Mouse (Mus musculus) hindbrain, embryonic 12.5 days (tissue): ENCODE measurements around the gene Mettl16. TPM values are rescaled to one million over a fixed set of nuclear protein-coding genes. Genes with fewer than 3 reads are reported as not detected.

ENCODE experiments used
- ATAC-seq: fragments of 200-750 bp; cut with Nextera tagmentation; 2 replicates; pipeline ENCODE4 v1.8.0; 2017; ENCODE audit warnings: moderate TSS enrichment; ENCODE audit not compliant: low FRiP score
- H3K27ac ChIP-seq: fragments of 300-500 bp; sonication (generic); 2 replicates; pipeline ENCODE4 v1.5.1; 2016; ENCODE audit warnings: mild to moderate bottlenecking
- H3K27me3 ChIP-seq: fragments of 300-500 bp; sonication (generic); 2 replicates; pipeline ENCODE4 v1.6.1; 2016; ENCODE audit warnings: mild to moderate bottlenecking
- H3K36me3 ChIP-seq: fragments of 300-500 bp; sonication (generic); 2 replicates; pipeline ENCODE4 v1.6.1; 2016; ENCODE audit warnings: mild to moderate bottlenecking
- H3K4me1 ChIP-seq: fragments of 300-500 bp; sonication (generic); 2 replicates; pipeline ENCODE4 v1.6.1; 2016
- H3K4me2 ChIP-seq: fragments of 300-500 bp; sonication (generic); replicated peaks from 2 replicates; pipeline ENCODE4 v1.6.1; 2016; ENCODE audit warnings: mild to moderate bottlenecking
- H3K4me3 ChIP-seq: fragments of 300-500 bp; sonication (generic); 2 replicates; pipeline ENCODE4 v1.5.1; 2016; ENCODE audit warnings: mild to moderate bottlenecking
- H3K9ac ChIP-seq: fragments of 300-500 bp; sonication (generic); 2 replicates; pipeline ENCODE4 v1.6.1; 2016; ENCODE audit warnings: mild to moderate bottlenecking, moderate library complexity
- H3K9me3 ChIP-seq: fragments of 300-500 bp; sonication (generic); replicated peaks from 2 replicates; pipeline ENCODE4 v1.6.1; 2016; ENCODE audit warnings: mild to moderate bottlenecking
- WGBS: fragments of 180-500 bp; shearing (Covaris S2); methylation state at CpG from one replicate; pipeline ENCODE4 v1.1.7; 2016; 5-methylcytosine and 5-hydroxymethylcytosine counted together
- polyA plus RNA-seq: library from polyadenylated mRNA; unstranded; fragments of >200 nt; fragmentation: Nextera tagmentation; extraction: Ambion mirVana; gene quantifications from 2 replicates; pipeline ENCODE4 v1.2.1, GENCODE M21; 2016

Gene Mettl16
- polyA plus RNA-seq, 1 experiment from 2014 or later: 57.5 TPM

DNA sequence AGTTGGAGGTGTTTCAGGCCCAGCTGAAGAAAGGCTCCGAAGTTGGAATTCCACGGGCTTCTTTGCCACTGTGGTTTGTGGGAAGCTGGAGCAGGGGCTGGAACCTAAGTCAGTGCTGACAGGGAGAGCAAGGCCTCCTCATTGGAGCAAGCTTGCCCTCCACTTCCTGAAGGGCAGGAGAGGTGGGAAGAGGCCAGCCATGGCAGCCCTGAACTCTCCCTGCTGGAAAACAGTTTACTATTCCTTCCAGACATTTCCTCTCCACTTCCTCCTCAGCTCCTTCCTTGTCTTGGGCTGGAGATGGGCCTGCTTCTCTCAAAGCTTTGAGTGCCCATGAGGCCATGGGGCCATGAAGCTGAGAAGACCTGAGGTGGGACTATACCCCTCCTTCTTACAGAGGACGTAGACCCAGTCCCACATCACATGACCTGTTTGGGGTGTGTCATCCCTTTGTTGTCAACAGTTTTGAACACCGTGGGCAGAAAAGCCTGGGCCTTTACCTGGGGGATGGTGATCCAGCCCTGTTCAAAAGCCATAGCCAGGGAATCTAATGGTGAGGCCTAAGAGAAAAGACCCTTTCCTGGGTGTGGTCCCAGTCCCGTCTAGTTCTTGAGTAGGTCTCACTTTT is 64.1 kb downstream of the Mettl16 start:
- H3K9ac ChIP-seq: no peak overlapping the region
- peaks cover 5% of the 10 kb centered on the region; the same call in 1 of the 2 replicates for H3K36me3 ChIP-seq
- ATAC-seq: no peak
- H3K27ac ChIP-seq: no peak overlapping the region
- peaks cover 59% of the 10 kb centered on the region for H3K4me1 ChIP-seq
- no peak overlapping the region for H3K4me3 ChIP-seq
- H3K4me2 ChIP-seq: no peak overlapping the region
- no peaks in the 10 kb centered on the region for H3K9me3 ChIP-seq
- no peaks in the 10 kb centered on the region for H3K27me3 ChIP-seq
- WGBS: 63% methylated on average over 5 of the region's 5 CpGs

DNA sequence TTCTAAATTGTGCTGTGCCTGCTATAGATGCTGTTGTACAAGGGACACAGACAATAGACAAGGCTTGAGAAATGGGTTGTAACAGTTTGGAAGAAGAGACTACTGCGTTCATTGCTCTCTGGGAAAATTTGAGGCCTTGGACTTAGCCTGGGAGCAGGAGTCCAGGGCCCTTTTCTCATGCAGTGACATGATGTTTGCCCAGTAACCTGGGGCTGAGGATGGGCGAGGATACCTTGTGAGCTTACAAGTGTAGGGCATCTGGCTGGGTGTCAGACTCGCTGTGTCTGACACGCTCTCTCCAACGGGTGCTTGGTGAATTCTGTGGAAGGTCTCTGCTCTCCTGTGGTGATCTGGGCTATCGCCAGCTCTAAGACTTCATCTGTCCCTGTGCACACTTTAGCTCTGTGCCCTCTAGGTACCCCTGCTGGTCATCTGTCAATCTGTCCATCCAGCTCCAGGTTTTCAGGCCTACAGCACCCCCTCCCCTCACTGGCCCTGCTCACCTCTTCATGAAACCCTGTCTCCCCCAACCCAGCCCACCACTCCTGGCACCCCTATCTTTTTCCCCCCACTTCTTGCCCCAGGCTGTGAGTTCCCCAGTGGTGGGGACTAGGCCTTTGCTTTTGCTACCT is 65.1 kb downstream of the Mettl16 start:
- H3K4me1 ChIP-seq: peaks cover 57% of the 10 kb centered on the region
- H3K9me3 ChIP-seq: no peaks in the 10 kb centered on the region

DNA sequence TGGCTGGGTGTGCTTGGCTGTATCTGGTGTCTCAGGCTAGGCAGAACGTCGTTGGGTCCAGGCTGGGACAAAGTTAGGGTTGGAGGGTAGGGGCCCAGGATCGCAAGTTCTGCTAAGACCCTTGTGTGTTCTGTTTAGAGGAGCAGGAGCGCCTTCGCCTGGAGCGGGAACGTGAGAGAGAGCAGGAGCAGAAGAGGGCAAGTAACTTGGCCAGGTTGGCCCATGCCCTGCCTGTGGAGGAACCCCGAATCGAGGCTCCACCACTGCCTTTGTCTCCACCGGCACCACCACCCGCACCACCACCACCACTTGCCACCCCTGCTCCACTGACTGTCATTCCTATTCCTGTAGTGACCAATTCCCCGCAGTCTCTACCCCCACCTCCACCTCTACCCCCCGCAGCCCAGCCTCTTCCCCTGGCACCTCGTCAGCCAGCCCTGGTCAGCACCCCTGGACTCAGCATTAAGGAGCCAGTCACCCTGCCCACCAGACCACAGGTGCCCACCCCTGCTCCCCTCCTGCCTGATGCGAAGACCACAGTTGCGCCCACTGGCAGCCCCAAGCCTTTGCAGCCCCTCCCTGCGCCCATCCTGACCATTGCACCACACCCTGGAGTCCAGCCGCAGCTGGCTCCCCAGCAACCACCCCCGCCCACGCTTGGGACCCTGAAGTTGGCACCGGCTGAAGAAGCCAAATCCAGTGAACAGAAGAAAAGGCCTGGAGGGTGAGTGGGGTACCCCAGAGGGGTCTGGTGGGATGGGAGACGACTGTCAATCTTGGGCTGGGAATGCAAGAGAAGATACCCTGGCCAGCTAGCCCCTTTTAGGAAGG is 65.8 kb downstream of the Mettl16 start:
- no peaks in the 10 kb centered on the region for H3K27me3 ChIP-seq
- H3K4me3 ChIP-seq: no peak overlapping the region
- H3K9ac ChIP-seq: no peak overlapping the region
- peaks cover 5% of the 10 kb centered on the region; the same call in 1 of the 2 replicates for H3K36me3 ChIP-seq
- peaks cover 57% of the 10 kb centered on the region for H3K4me1 ChIP-seq
- no peak for ATAC-seq
- 88% methylated on average over 22 of the region's 22 CpGs for WGBS
- no peaks in the 10 kb centered on the region for H3K9me3 ChIP-seq
- no peak overlapping the region for H3K27ac ChIP-seq
- H3K4me2 ChIP-seq: no peak overlapping the region

More for the DNA sequence above, 65.1 kb downstream of the Mettl16 start:
- H3K4me3 ChIP-seq: no peak overlapping the region
- H3K4me2 ChIP-seq: no peak overlapping the region
- no peak for ATAC-seq
- no peak overlapping the region for H3K27ac ChIP-seq
- no peak overlapping the region for H3K9ac ChIP-seq
- H3K27me3 ChIP-seq: no peaks in the 10 kb centered on the region
- WGBS: 86% methylated on average over 6 of the region's 6 CpGs
- peaks cover 5% of the 10 kb centered on the region; the same call in 1 of the 2 replicates for H3K36me3 ChIP-seq

DNA sequence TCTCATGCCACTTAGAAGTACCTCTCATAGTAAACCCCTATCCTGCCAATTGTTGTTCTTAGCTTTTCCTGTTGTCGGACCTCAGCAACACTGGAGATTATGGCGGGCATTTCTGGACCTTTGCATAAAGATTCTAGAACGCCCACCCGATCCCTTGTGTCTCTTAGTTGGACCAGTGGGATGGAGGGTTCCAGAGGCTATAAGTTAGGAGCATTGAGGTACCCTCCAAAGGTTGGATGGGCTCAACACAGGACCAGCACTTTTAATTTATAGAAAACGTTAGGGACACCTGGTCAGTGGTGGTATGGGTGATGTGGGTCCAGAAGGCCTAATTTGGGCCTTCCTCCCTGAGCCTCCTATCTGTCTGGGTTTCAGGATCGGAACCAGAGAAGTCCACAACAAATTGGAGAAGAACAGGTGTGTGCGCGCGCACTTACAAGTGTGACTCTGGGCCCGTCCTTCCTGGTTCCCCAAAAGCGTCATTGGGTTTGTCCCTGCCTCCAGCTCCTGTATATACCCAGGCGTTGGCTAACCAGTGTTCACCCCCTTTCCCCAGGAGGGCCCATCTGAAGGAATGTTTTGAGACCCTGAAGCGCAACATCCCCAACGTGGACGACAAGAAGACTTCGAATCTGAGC is 66.5 kb downstream of the Mettl16 start:
- ATAC-seq: no peak; the same call in 1 of the 2 replicates
- peaks cover 57% of the 10 kb centered on the region for H3K4me1 ChIP-seq

DNA sequence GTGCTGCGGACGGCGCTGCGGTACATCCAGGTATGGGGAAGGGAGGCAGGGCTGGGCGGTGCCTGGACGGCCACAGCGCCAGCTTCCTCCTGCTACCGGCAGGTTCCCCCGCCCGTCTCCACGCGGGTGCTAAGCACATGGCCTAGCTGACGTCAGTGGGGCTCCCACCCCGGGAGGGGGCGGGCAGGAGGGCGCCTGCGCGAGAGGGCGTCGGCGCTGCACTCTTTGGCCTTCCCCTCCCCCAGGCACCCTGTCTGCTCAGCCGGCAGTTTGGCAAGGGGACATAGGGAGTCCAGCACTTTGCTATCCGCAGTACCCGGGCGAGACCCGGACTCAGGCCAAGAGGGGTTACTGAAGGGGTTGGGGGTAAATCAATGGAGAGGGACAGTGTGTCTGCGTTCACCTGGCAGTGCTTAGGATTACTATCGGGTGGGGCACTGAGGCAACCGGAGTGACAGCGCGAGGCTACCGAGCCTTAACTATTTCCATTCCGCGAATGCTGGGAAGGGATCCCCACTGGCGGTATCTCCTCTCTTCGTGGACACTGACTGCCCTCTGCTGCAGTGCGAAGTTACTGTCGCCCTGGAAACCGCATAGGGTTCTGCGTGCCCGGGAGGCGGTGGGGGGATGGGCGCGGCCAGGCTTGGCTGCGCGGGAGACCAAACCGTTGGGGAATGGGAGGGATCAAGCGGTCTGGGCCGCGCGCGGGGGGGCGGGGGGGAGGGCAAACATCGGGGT is 67.2 kb downstream of the Mettl16 start:
- ATAC-seq: peak; percentile 81
- H3K9me3 ChIP-seq: no peaks in the 10 kb centered on the region
- H3K4me3 ChIP-seq: peak overlapping the region; percentile 62
- peak overlapping the region; percentile 92 for H3K27ac ChIP-seq
- H3K36me3 ChIP-seq: peaks cover 19% of the 10 kb centered on the region
- H3K4me1 ChIP-seq: peaks cover 53% of the 10 kb centered on the region
- 1% methylated on average over 44 of the region's 54 CpGs for WGBS
- no peaks in the 10 kb centered on the region for H3K27me3 ChIP-seq
- H3K9ac ChIP-seq: peak overlapping the region; percentile 64
- peak overlapping the region; percentile 62 for H3K4me2 ChIP-seq

More for the DNA sequence above, 66.5 kb downstream of the Mettl16 start:
- H3K4me3 ChIP-seq: peak overlapping the region; percentile 62
- peak overlapping the region; percentile 92 for H3K27ac ChIP-seq
- H3K4me2 ChIP-seq: peak overlapping the region; percentile 62
- H3K9ac ChIP-seq: peak overlapping the region; percentile 64
- WGBS: 45% methylated on average over 16 of the region's 16 CpGs
- H3K9me3 ChIP-seq: no peaks in the 10 kb centered on the region
- no peaks in the 10 kb centered on the region for H3K27me3 ChIP-seq
- peaks cover 12% of the 10 kb centered on the region for H3K36me3 ChIP-seq

DNA sequence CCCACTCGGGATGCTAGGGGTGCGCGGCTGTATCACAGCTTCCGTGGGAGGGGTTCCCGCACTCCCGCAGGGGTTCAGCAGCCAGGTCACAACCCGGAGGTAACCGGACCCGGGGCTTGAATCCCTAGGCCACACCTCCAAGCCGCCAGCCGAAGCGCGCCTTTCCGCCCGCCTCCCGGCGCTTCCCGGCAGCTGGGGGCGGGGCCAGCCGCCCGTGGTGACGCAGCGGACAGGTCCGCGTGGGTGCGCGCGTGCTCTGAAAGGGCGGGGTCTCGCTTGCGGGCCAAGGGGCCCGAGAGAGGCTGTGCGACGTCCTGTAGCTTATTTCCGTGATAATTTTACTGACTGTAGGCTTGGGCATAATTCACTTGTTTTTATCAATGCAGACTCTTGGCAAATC is 67.8 kb downstream of the Mettl16 start:
- Histone ChIP-seq H3K9ac (peak overlapping the region; percentile 64), H3K36me3 (peaks cover 24% of the 10 kb centered on the region), H3K4me2 (peak overlapping the region; percentile 62), H3K9me3 (no peaks in the 10 kb centered on the region), H3K4me1 (peaks cover 51% of the 10 kb centered on the region), H3K27ac (peak overlapping the region; percentile 92), H3K4me3 (peak overlapping the region; percentile 62), H3K27me3 (no peaks in the 10 kb centered on the region)
- peak; percentile 75 for ATAC-seq
- under 1% methylated on average over 33 of the region's 35 CpGs for WGBS

DNA sequence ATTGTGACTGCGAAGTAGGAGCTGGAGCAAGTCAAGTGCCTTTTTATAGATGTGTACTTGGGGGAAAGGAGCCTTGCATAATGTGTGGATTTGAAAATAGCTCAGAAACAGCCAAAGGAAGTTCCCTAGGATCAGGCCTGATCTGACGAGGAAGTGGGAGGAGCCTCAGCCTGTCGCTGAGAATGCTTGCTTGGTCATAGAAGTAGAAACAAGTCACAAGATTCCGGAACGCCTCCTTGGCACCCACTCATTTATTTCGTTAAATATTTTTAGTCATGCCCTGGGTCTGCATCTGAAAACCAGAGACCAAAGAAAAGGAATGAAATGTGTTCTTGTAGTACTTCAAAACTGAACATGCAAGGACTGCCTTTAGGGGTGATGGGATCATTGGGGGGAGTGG is 68.3 kb downstream of the Mettl16 start:
- Histone ChIP-seq H3K9me3 (no peaks in the 10 kb centered on the region), H3K4me3 (peak overlapping the region; percentile 62; the same call in 1 of the 2 replicates), H3K4me2 (peak overlapping the region; percentile 62), H3K27ac (peak overlapping the region; percentile 92), H3K36me3 (peaks cover 30% of the 10 kb centered on the region), H3K4me1 (peaks cover 45% of the 10 kb centered on the region), H3K27me3 (no peaks in the 10 kb centered on the region), H3K9ac (no peak overlapping the region)
- no peak for ATAC-seq
- WGBS: 52% methylated on average over 6 of the region's 6 CpGs

DNA sequence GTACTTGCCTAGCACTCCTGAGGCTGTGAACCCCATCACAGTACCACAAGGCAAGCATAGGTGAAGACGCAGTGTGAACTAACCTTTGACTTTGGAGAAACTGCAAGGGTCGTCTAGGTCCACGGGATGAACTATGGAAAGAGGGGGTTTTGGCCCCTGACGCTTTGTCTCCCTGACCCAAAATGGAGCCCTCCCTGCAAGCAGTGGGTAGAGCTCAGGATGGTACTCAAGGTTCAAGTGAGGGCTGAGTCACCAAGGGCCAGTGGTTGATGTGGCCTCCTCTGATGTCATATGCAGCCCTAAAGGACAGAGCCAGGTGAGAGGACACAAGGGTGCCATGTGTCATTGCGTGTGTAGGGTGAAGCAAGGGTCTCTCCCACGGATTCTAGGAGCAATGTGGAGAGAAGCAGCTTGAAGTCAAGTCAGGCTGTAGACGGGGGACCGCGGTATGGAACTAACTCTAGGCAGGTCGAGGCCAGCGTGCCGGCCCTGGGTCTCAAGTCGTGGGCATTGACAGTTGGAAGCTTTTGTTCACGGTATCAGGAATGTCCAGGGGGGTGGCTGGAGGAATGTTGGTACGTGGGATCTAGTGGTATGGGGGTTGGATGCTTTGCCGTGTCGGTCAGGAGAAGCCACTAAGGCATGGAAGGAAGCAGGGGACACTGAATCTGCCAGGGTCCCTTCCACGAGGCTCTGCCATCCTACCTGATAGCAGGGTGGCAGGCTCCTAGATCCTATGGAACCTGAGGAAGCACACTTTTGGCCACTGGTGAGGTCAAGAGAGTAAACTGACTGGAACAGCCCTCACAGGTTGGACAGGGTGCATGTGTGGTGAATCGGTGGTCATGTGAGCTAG is 69.5 kb downstream of the Mettl16 start:
- no peaks in the 10 kb centered on the region for H3K27me3 ChIP-seq
- WGBS: 91% methylated on average over 19 of the region's 19 CpGs
- H3K4me1 ChIP-seq: peaks cover 36% of the 10 kb centered on the region
- no peak for ATAC-seq
- no peak overlapping the region for H3K9ac ChIP-seq
- H3K4me2 ChIP-seq: no peak overlapping the region
- 0 out of 2 replicates have a peak, but pooled peaks cover 2% of the 10 kb centered on the region for H3K9me3 ChIP-seq
- peaks cover 40% of the 10 kb centered on the region for H3K36me3 ChIP-seq
- H3K27ac ChIP-seq: no peak overlapping the region
- H3K4me3 ChIP-seq: no peak overlapping the region

DNA sequence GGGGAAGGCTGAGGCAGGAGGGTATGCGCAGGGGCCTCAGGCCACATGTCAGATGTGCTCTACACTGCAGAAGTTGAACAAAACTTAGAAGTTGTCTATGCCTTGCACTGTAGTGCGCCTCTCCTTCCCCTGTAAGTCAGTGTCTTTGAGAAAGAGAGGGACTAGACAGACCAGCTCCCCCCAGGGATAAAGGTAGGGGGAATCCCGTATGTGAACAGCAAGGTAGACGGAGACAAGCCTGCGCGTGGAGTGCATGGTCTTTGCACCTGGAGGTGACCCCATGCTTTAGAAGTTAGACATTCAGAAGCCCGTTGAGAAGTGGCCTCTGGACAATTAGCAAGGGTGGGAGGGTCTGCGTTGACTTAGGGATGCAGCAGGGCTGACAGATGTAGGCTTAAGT is 70.1 kb downstream of the Mettl16 start:
- Histone ChIP-seq H3K4me2 (no peak overlapping the region), H3K9ac (no peak overlapping the region), H3K27ac (no peak overlapping the region), H3K27me3 (no peaks in the 10 kb centered on the region), H3K4me1 (peaks cover 32% of the 10 kb centered on the region), H3K36me3 (peaks cover 45% of the 10 kb centered on the region), H3K9me3 (0 out of 2 replicates have a peak, but pooled peaks cover 4% of the 10 kb centered on the region), H3K4me3 (no peak overlapping the region)
- 87% methylated on average over 8 of the region's 8 CpGs for WGBS
- no peak for ATAC-seq

DNA sequence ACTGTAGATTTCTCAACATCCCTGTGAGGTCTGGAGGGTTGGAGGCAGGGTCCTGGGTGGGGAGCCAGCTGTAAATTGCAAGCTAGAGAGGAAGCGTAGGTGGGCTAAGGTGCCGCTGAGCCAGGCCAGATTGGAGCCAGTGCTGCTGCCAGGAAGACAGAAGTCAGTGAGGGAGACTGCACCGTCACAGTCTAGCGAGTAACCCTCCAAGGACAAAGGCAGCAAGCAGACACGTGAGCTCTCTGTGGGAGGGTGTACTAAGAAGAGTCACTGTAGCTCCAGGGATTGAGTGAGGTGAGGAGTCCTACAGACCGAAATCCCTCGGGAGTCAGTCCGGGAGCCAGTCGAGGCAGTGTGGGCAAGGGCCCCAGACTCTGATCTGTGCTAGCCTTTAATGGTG is 70.7 kb downstream of the Mettl16 start:
- no peak overlapping the region for H3K4me3 ChIP-seq
- peaks cover 47% of the 10 kb centered on the region for H3K36me3 ChIP-seq
- H3K4me2 ChIP-seq: no peak overlapping the region
- ATAC-seq: no peak
- H3K27ac ChIP-seq: no peak overlapping the region
- no peaks in the 10 kb centered on the region for H3K27me3 ChIP-seq
- WGBS: 78% methylated on average over 9 of the region's 9 CpGs
- H3K9me3 ChIP-seq: 0 out of 2 replicates have a peak, but pooled peaks cover 4% of the 10 kb centered on the region
- peaks cover 28% of the 10 kb centered on the region for H3K4me1 ChIP-seq
- no peak overlapping the region for H3K9ac ChIP-seq

DNA sequence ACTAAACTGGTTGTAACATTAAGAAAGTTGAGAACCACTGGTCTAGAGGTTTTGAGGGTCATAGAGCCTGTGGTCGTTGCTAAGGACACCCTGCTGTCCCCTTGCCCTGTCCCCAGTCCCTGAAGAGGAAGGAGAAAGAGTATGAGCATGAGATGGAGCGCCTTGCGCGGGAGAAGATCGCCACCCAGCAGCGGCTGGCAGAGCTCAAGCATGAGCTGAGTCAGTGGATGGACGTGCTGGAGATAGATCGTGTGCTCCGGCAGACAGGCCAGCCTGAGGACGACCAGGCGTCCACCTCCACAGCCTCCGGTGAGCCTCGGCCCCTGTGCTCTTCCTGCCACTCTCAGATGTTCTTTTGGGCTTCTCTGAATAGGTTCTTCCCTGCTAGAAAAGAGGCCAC is 71.4 kb downstream of the Mettl16 start:
- Histone ChIP-seq H3K9me3 (0 out of 2 replicates have a peak, but pooled peaks cover 4% of the 10 kb centered on the region), H3K36me3 (peaks cover 42% of the 10 kb centered on the region), H3K9ac (no peak overlapping the region), H3K4me3 (no peak overlapping the region), H3K4me1 (peaks cover 22% of the 10 kb centered on the region), H3K27ac (no peak overlapping the region), H3K4me2 (no peak overlapping the region), H3K27me3 (no peaks in the 10 kb centered on the region)
- 86% methylated on average over 13 of the region's 13 CpGs for WGBS
- no peak for ATAC-seq
